Mouse (Mus musculus) limb, embryonic 10.5 days (tissue): ENCODE results near the gene Efcab5. TPM values are rescaled to one million over a fixed set of nuclear protein-coding genes. Genes with fewer than 3 reads are reported as not detected.
"Not testable (repeated sequence)": the region's sequence is repeated elsewhere in the genome, so short reads cannot be mapped to it uniquely, and the experiment has no call there.

Experiments used
- DNase-seq: peaks from one replicate; pipeline ENCODE4 v3.0.0-alpha.2; 2017; ENCODE audit warnings: low spot score
- H3K27ac ChIP-seq: fragments of 300-500 bp; sonication (generic); 2 replicates; pipeline ENCODE4 v1.5.1; 2016; ENCODE audit warnings: mild to moderate bottlenecking
- H3K27me3 ChIP-seq: fragments of 300-500 bp; sonication (generic); 2 replicates; pipeline ENCODE4 v1.6.1; 2016; ENCODE audit warnings: low read depth, mild to moderate bottlenecking; ENCODE audit not compliant: poor library complexity, severe bottlenecking
- H3K36me3 ChIP-seq: fragments of 300-500 bp; sonication (generic); 2 replicates; pipeline ENCODE4 v1.6.1; 2016; ENCODE audit warnings: mild to moderate bottlenecking, moderate library complexity
- H3K4me1 ChIP-seq: fragments of 300-500 bp; sonication (generic); 2 replicates; pipeline ENCODE4 v1.6.1; 2016
- H3K4me3 ChIP-seq: fragments of 300-500 bp; sonication (generic); 2 replicates; pipeline ENCODE4 v1.5.1; 2016; ENCODE audit warnings: mild to moderate bottlenecking, moderate library complexity
- H3K9me3 ChIP-seq: fragments of 300-500 bp; sonication (generic); replicated peaks from 2 replicates; pipeline ENCODE4 v1.6.1; 2016; ENCODE audit warnings: mild to moderate bottlenecking
- WGBS: fragments of 180-500 bp; shearing (Covaris S2); methylation state at CpG from one replicate; pipeline ENCODE4 v1.1.7; 2016; 5-methylcytosine and 5-hydroxymethylcytosine counted together
- polyA plus RNA-seq: library from polyadenylated mRNA; unstranded; fragments of >200 nt; fragmentation: Nextera tagmentation; extraction: Ambion mirVana; gene quantifications from 2 replicates; pipeline ENCODE4 v1.2.1, GENCODE M21; 2016

The Efcab5 gene
- polyA plus RNA-seq, 1 experiment from 2014 or later, result 0.09 TPM

DNA sequence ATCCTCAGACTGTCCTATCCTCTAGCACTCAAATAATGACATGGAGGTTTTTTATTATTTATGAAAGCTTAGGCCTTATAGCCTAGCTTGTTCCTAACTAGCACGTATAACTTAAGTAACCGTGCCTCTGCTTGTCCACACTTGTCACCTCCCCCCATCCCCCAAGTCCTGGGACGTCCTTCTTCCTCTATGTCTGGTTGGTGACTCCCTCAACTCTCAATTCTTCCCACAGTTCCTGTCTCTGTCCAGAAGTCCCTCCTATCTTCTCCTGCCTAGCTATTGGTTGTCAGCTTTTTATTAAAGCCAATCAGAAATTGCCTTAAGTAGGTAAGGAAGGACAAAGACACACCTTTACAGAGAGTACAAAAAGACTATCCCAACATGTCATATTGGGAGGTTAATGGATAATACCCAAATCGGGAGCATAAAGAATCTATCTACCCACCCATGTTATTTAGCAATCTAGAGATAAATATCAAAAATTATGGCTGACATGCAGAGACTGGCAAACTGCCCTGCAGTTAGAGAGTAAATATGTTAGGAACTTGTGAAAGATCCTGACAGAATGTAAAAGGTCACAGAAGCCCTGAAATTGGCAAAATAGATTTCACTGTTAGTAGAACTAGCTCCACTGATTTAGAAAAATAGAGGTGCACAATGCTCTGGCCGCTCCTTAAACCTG, 104.6 kb downstream of the Efcab5 start:
- Histone ChIP-seq H3K27ac (no peak overlapping the region), H3K27me3 (0 out of 2 replicates have a peak, but pooled peaks cover 12% of the 10 kb centered on the region), H3K9me3 (no peaks in the 10 kb centered on the region), H3K4me1 (no peaks in the 10 kb centered on the region), H3K4me3 (no peak overlapping the region), H3K36me3 (no peaks in the 10 kb centered on the region)
- no peak for DNase-seq
- 63% methylated on average over 5 of the region's 5 CpGs for WGBS

DNA sequence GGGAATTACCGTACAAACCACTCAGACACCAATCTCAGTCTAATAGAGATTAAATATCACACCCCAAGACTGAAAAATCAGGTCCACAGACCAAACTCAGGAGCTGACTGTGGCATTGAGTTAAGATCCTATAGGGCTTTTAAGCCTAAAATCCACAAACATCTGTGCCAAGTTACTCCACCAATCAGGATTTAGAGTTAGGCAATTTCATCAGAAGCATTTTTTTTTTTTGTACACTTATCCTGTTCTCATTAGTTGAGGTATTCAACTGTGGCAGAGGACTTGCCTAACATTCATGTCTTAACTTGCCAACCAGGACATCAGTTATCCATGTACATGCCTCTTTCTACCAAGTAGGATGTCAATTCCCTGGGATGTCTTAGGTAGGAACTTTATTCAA, 109.4 kb downstream of the Efcab5 start:
- no peak for DNase-seq
- Histone ChIP-seq H3K36me3 (peaks cover 19% of the 10 kb centered on the region), H3K4me3 (no peak overlapping the region), H3K27me3 (0 out of 2 replicates have a peak, but pooled peaks cover 12% of the 10 kb centered on the region), H3K4me1 (peaks cover 9% of the 10 kb centered on the region; the same call in 1 of the 2 replicates), H3K9me3 (no peaks in the 10 kb centered on the region), H3K27ac (no peak overlapping the region)
- WGBS, result 92% methylated on average over 1 of the region's 1 CpGs

DNA sequence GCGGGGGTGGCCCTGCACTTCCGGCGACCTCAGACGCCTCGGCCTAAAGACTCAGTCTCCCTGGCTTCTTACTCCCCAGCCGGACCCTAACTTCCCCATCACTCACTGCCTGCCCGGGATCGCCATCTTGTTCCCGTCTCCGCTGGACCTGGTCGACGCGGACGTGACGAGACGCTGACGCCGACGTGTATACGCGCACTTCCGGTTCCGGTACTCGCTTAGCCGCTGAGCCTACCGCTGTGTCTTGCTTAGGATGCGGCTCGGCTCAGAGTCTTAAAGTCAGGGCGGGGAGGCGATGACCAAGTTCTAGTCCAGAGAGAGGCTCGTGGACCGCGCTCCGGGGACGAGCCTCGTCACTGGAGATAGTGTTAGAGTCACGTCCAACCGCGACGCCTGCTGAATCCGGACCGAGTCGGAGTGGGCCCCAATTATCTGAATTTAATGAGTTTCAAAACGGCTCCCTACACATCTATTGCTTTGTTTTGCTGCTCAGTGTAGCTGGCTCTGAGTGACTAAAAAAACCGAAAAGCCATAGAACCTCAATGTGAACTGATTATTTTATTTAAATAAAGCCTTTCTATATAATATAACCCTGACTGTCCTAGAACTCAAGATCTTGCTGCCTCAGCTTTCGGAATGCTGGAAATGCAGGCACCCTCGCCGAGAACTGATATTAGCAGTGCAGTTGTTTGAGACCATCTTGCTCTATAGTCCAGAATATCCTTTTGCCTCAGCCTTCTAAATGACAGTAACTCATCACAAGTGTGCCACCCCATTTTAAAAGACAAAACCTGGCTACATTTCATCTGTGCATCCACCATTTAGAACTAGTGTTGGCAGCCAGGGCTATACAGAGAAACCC, 110.3 kb downstream of the Efcab5 start, which contains the start of gene Nsrp1:
TSS of gene Nsrp1 (minus strand) at position 163 of the 862 bp plus-strand sequence.
- peak within 1 kb of the TSS; percentile 86 for H3K4me3 ChIP-seq
- peak within 1 kb of the TSS; percentile 94 for H3K27ac ChIP-seq
- H3K36me3 ChIP-seq, result peaks cover 28% of the 10 kb centered on the region
- no peaks in the 10 kb centered on the region for H3K9me3 ChIP-seq
- H3K4me1 ChIP-seq, result peaks cover 9% of the 10 kb centered on the region; the same call in 1 of the 2 replicates
- peak; percentile 98 for DNase-seq
- 0 out of 2 replicates have a peak, but pooled peaks cover 12% of the 10 kb centered on the region for H3K27me3 ChIP-seq
- WGBS, result 5% methylated on average over 48 of the region's 48 CpGs

DNA sequence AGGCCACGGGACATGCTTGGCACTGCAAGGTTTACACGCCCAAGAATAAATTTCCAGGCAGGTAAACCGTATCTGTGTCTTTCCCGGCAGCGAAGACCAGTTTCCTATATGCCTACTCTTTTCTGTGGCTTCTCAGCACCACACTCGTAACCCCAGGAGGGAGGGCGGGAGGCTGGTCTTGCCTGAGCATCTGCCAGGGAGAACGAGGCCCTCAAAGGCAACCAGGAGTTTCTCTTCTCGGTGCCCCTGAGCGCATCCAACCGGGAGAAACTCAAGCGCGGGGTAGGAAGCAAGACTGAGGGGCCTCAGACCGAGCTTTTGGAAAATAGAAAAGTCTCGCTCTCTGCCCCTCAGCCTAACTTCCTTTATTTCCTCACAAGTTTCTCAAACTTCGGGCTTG, 111.0 kb downstream of the Efcab5 start:
- H3K27me3 ChIP-seq, result 0 out of 2 replicates have a peak, but pooled peaks cover 12% of the 10 kb centered on the region
- no peak for DNase-seq
- peak overlapping the region; percentile 94 for H3K27ac ChIP-seq
- no peaks in the 10 kb centered on the region for H3K9me3 ChIP-seq
- H3K4me1 ChIP-seq, result peaks cover 9% of the 10 kb centered on the region; the same call in 1 of the 2 replicates
- H3K4me3 ChIP-seq, result peak overlapping the region; percentile 86
- H3K36me3 ChIP-seq, result peaks cover 35% of the 10 kb centered on the region
- 4% methylated on average over 16 of the region's 16 CpGs for WGBS

DNA sequence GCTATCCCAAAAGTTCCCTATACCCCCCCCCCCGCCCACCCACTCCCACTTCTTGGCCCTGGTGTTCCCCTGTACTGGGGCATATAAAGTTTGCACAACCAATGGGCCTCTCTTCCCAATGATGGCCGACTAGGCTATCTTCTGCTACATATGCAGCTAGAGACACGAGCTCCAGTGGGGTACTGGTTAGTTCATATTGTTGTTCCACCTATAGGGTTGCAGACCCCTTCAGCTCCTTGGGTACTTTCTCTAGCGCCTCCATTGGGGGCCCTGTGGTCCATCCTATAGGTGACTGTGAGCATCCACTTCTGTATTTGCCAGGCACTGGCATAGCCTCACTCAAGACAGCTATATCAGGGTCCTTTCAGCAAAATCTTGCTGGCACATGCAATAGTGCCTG, 111.4 kb downstream of the Efcab5 start:
- DNase-seq, H3K9me3 ChIP-seq, H3K4me1 ChIP-seq: not testable (repeated sequence)
- H3K27ac ChIP-seq, result peak overlapping the region; percentile 94
- H3K36me3 ChIP-seq, result peaks cover 38% of the 10 kb centered on the region
- peak overlapping the region; percentile 86 for H3K4me3 ChIP-seq
- H3K27me3 ChIP-seq, result 0 out of 2 replicates have a peak, but pooled peaks cover 11% of the 10 kb centered on the region
- WGBS, result 67% methylated on average over 4 of the region's 4 CpGs

DNA sequence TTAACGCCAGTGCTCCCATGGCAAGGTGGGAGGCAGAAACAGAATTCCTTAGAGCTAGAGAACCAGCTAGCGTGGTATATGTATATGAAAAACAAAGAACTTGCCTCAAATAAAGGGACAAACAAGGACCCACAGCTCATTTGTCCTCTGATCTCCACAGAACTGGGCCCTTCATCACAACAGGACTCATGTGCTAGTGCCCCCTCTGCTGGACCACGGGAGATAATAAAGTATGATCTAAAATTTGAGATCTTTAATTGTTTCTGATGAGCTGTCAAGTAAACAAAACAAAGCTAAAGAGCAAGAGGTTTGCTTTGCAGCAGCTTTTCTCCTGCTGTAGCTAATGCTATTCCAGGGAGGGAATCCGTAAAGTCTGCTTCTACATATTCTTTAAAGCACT, 118.0 kb downstream of the Efcab5 start:
- no peak for DNase-seq
- no peak overlapping the region for H3K27ac ChIP-seq
- 86% methylated on average over 4 of the region's 4 CpGs for WGBS
- peaks cover 71% of the 10 kb centered on the region for H3K36me3 ChIP-seq
- H3K27me3 ChIP-seq, result no peaks in the 10 kb centered on the region
- H3K4me1 ChIP-seq, result no peaks in the 10 kb centered on the region
- no peak overlapping the region for H3K4me3 ChIP-seq
- H3K9me3 ChIP-seq, result no peaks in the 10 kb centered on the region

DNA sequence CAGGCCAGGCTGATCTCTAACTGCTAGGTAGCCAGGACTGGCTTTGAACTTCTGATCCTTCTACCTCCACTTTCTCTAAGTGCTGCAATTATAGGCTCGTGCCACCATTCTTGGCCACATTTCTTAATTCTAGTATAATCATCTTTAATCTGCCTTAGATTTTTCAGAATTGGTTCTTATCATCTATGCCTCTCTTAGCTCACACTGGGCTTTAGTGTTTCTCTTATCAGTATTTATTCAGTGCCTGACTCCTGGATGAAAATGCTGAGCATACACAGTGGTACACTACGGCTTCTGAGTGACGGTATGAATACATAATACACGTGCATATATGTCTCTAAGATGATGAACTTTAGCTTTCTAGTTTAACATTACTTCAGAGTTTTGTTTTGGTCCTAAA, 119.9 kb downstream of the Efcab5 start:
- no peak overlapping the region for H3K27ac ChIP-seq
- WGBS, result 99% methylated on average over 4 of the region's 4 CpGs
- no peaks in the 10 kb centered on the region for H3K27me3 ChIP-seq

DNA sequence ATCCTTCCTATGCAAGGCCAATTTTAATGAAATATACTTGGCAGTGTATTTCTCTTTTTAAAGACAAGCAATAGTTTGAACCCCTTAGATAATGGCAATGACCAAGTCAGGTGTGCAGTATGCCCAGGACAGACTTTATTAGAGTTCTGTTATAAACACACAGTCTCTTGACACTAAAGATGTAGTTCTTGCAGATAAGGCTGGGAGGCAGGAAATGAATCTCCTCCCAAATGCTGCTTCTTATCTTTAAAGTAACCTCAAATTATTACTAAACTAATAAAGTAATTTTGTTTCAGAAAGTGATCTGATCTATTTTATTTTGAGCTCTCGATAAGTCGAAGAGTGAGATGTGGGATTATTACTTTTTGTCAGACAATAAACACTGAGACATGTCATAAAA, 125.4 kb downstream of the Efcab5 start:
- Histone ChIP-seq H3K4me3 (no peak overlapping the region), H3K9me3 (no peaks in the 10 kb centered on the region), H3K36me3 (peaks cover 35% of the 10 kb centered on the region), H3K27me3 (no peaks in the 10 kb centered on the region), H3K4me1 (no peaks in the 10 kb centered on the region), H3K27ac (no peak overlapping the region)
- DNase-seq, result no peak
- 94% methylated on average over 2 of the region's 2 CpGs for WGBS

More for the DNA sequence above, 119.9 kb downstream of the Efcab5 start:
- no peak for DNase-seq
- Histone ChIP-seq H3K9me3 (no peaks in the 10 kb centered on the region), H3K4me1 (no peaks in the 10 kb centered on the region), H3K36me3 (peaks cover 67% of the 10 kb centered on the region), H3K4me3 (no peak overlapping the region)

DNA sequence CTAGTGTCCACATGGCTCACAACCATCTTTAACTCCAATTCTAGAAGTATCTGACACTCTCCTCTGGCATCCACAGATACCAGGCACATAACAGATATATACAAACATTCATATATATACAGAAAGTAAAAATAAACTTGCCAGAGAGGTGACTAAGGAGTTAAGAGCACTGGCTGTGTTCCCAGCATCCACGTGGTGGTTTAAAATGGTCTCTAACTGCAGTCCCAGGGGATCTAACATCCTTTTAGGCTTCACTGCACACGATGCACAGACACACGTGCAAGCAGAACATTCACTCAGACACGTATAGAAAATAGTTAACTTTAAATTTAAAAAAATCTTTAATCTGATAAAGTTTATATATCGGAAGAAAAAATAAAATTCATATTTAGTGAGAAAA, 126.8 kb downstream of the Efcab5 start:
- WGBS, result 90% methylated on average over 5 of the region's 5 CpGs
- H3K9me3 ChIP-seq, result no peaks in the 10 kb centered on the region
- no peak overlapping the region for H3K4me3 ChIP-seq
- H3K27me3 ChIP-seq, result no peaks in the 10 kb centered on the region
- H3K27ac ChIP-seq, result no peak overlapping the region
- DNase-seq, result no peak
- peaks cover 29% of the 10 kb centered on the region for H3K36me3 ChIP-seq
- H3K4me1 ChIP-seq, result no peaks in the 10 kb centered on the region

DNA sequence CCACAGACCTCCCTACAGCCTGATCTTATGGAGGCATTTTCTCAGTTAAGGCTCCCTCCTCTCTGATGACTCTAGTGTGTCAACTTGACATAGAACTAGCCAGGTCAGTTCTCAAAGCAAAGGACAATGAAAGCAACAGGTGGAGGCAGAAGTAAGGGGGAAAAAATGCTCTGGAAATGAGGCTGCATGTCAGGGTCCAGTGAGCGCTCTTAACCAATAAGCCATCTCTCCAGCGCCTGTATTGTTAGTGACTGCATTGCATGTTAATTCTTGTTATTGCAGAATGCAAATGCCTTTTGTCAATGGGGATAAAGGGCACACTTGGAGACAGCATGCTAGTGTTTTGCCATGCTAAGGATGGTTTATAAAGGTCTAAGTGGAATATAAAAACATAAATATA, 146.0 kb downstream of the Efcab5 start:
- H3K4me1 ChIP-seq, result 0 out of 2 replicates have a peak, but pooled peaks cover 5% of the 10 kb centered on the region
- H3K27me3 ChIP-seq, result no peaks in the 10 kb centered on the region
- 85% methylated on average over 2 of the region's 2 CpGs for WGBS
- no peak overlapping the region for H3K27ac ChIP-seq
- no peaks in the 10 kb centered on the region for H3K9me3 ChIP-seq
- no peak for DNase-seq
- peaks cover 34% of the 10 kb centered on the region for H3K36me3 ChIP-seq
- H3K4me3 ChIP-seq, result no peak overlapping the region

DNA sequence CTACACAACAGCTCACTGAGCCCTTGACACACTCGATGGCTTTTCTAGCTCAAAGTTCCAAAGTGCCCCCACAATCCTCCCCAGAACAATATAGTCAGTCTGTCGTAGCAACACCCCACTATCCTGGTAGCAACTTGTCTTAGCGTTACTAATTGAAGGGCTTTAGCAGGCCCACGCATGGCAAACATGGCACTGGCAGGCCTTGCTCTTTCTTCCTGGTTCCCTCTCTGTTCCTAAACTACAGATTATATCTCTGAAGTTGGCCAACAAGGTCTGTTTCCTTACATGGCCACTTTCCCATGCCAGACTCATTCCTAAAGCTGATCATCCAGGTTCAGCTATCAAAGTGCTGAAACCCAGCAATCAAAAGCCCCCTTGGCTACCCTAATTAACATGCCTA, 146.9 kb downstream of the Efcab5 start:
- Histone ChIP-seq H3K36me3 (peaks cover 25% of the 10 kb centered on the region), H3K27me3 (no peaks in the 10 kb centered on the region), H3K4me1 (0 out of 2 replicates have a peak, but pooled peaks cover 5% of the 10 kb centered on the region), H3K4me3 (no peak overlapping the region), H3K9me3 (no peaks in the 10 kb centered on the region), H3K27ac (no peak overlapping the region)
- 87% methylated on average over 4 of the region's 4 CpGs for WGBS
- no peak for DNase-seq
